Mouse (Mus musculus) neural tube, embryonic 11.5 days (tissue): Measurements from ENCODE around the gene 4931440F15Rik. TPM values are rescaled to one million over a fixed set of nuclear protein-coding genes. Genes with fewer than 3 reads are reported as not detected.

Experiments used
- ATAC-seq: fragments of 200-750 bp; cut with Nextera tagmentation; 2 replicates; pipeline ENCODE4 v1.8.0; 2017; ENCODE audit warnings: moderate number of reproducible peaks, mild to moderate bottlenecking, moderate TSS enrichment, moderate library complexity; ENCODE audit not compliant: insufficient read depth, low FRiP score, low TSS enrichment
- DNase-seq: peaks from one replicate; pipeline ENCODE4 v3.0.0-alpha.2; 2015; ENCODE audit warnings: low spot score
- H3K27ac ChIP-seq: fragments of 300-500 bp; sonication (generic); 2 replicates; pipeline ENCODE4 v1.5.1; 2014; ENCODE audit warnings: low read depth, mild to moderate bottlenecking, low read length
- H3K27me3 ChIP-seq: fragments of 300-500 bp; sonication (generic); 2 replicates; pipeline ENCODE4 v1.6.1; 2014; ENCODE audit warnings: mild to moderate bottlenecking, low read length, mixed read lengths; ENCODE audit not compliant: control insufficient read depth, insufficient read depth
- H3K36me3 ChIP-seq: fragments of 300-500 bp; sonication (generic); 2 replicates; pipeline ENCODE4 v1.6.1; 2014; ENCODE audit warnings: mild to moderate bottlenecking, low read length, moderate library complexity, mixed read lengths; ENCODE audit not compliant: control insufficient read depth, insufficient read depth
- H3K4me1 ChIP-seq: fragments of 300-500 bp; sonication (generic); 2 replicates; pipeline ENCODE4 v1.6.1; 2014; ENCODE audit warnings: low read length, mixed read lengths; ENCODE audit not compliant: control insufficient read depth, insufficient read depth
- H3K4me2 ChIP-seq: fragments of 300-500 bp; sonication (generic); 2 replicates; pipeline ENCODE4 v1.6.1; 2014; ENCODE audit warnings: low read depth, mild to moderate bottlenecking, moderate library complexity
- H3K4me3 ChIP-seq: fragments of 300-500 bp; sonication (generic); 2 replicates; pipeline ENCODE4 v1.5.1; 2014; ENCODE audit warnings: low read depth, low read length
- H3K9ac ChIP-seq: fragments of 300-500 bp; sonication (generic); 2 replicates; pipeline ENCODE4 v1.6.1; 2014; ENCODE audit warnings: mild to moderate bottlenecking, low read length
- H3K9me3 ChIP-seq: fragments of 300-500 bp; sonication (generic); 2 replicates; pipeline ENCODE4 v1.6.1; 2016; ENCODE audit warnings: low read length; ENCODE audit not compliant: control insufficient read depth
- WGBS: fragments of 180-500 bp; shearing (Covaris S2); extraction: QIAGEN DNeasy Blood & Tissue Kit; methylation state at CpG from one replicate; pipeline ENCODE4 v1.1.7; 2014; 5-methylcytosine and 5-hydroxymethylcytosine counted together
- polyA plus RNA-seq: library from polyadenylated mRNA; unstranded; fragments of >200 nt; fragmentation: Nextera tagmentation; extraction: Ambion mirVana; gene quantifications from 2 replicates; pipeline ENCODE4 v1.2.1, GENCODE M21; 2014

The 4931440F15Rik gene
- polyA plus RNA-seq, 1 experiment from 2014 or later = 0.19 TPM

DNA sequence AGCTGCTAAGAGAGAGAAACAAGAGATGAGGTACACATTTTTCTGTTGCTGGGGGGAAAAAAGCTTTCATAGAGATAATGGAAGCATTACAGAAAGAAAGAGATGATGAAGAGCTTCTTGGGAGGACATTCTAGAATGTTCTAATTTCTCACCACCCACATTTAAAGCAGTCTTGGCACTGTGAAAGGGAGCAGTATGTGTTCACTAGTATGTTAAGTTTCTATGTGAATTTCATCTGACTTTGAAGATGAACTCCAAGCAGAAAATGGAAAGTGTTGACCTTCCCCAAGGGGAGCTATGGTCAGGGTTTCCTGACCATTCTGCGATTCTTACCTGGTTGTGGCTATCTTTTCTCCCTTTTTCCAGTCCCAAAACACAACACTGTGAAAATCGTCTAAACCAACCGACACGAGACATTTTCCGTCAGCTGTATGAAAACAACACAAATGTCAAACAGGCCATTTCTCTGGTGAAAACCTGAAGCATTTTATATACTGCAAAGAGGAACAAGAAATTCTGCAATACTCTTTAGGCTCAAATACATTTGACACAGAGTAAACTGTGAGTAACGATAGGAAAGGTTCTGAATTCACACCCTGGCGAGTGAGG is 16.4 kb downstream of the 4931440F15Rik start:
- Histone ChIP-seq H3K9ac (no peak overlapping the region), H3K27me3 (no peaks in the 10 kb centered on the region), H3K36me3 (no peaks in the 10 kb centered on the region), H3K4me1 (no peaks in the 10 kb centered on the region), H3K4me3 (no peak overlapping the region), H3K9me3 (no peaks in the 10 kb centered on the region), H3K27ac (no peak overlapping the region), H3K4me2 (no peak overlapping the region)
- no peak for ATAC-seq
- WGBS = 91% methylated on average over 7 of the region's 7 CpGs
- no peak for DNase-seq

DNA sequence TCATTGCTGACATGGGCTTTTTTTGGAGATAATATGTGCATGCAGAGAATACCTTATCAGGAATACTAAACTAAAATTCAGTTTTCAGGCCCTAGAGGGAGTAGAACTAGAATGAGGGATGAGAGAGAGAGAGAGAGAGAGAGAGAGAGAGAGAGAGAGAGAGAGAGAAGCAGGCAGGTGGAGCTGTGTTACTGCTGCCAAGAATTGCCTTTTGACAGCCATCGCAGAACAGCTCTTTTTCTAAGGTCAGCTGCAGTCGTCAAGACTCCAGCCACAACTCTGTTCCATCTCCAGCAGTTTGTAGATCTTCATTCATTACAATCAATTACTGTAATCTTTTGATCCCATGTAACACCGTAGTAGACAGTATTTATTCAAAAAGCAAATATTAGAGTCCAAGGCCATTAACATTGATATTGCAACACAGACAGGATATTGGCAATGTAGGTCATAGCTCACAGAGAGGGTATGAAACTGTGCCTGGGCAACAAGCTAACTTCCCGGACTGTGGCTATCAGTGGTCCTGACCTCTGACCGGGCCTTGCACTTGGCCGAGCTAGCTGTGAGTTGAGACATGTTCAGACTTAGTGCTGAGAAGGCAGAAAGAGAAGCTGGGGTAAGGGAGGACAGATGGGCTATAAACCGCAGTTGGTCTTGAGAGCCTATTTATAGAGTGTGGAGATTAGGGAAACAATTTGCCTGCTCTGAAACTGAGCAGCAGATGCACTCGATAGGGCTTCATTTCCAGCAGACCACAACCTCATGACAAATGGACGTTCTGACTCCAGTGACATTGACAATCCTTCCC is 17.1 kb downstream of the 4931440F15Rik start:
- Histone ChIP-seq H3K9me3 (no peaks in the 10 kb centered on the region), H3K36me3 (no peaks in the 10 kb centered on the region), H3K4me2 (no peak overlapping the region), H3K27ac (no peak overlapping the region), H3K4me3 (no peak overlapping the region), H3K4me1 (no peaks in the 10 kb centered on the region), H3K27me3 (no peaks in the 10 kb centered on the region), H3K9ac (no peak overlapping the region)
- 65% methylated on average over 9 of the region's 9 CpGs for WGBS
- DNase-seq (no peak), ATAC-seq (no peak)

DNA sequence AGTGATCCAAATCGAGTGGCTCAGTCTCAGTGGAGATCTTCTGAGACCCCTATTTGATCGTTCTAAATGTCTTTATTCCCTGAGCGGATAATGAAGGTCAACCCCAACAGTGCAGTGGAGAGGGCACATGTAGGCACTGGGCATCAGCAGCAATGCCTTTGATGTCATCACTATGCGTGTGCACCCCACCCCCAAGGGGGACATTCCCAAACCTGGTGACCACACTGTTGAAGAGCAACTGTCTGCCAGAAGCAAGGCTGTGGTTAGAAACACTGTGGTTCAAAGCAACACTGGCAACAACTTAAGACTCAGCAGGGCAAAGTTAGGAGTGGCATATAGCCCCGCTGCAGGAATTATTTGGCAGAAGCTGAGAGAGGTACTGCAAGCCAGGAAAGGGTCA is 18.1 kb downstream of the 4931440F15Rik start:
- H3K27ac ChIP-seq = no peak overlapping the region
- ATAC-seq = no peak
- no peak overlapping the region for H3K4me2 ChIP-seq
- no peak overlapping the region for H3K4me3 ChIP-seq
- 89% methylated on average over 5 of the region's 5 CpGs for WGBS
- H3K9me3 ChIP-seq = no peaks in the 10 kb centered on the region
- H3K27me3 ChIP-seq = no peaks in the 10 kb centered on the region
- H3K9ac ChIP-seq = no peak overlapping the region
- no peaks in the 10 kb centered on the region for H3K36me3 ChIP-seq
- no peaks in the 10 kb centered on the region for H3K4me1 ChIP-seq
- no peak for DNase-seq

DNA sequence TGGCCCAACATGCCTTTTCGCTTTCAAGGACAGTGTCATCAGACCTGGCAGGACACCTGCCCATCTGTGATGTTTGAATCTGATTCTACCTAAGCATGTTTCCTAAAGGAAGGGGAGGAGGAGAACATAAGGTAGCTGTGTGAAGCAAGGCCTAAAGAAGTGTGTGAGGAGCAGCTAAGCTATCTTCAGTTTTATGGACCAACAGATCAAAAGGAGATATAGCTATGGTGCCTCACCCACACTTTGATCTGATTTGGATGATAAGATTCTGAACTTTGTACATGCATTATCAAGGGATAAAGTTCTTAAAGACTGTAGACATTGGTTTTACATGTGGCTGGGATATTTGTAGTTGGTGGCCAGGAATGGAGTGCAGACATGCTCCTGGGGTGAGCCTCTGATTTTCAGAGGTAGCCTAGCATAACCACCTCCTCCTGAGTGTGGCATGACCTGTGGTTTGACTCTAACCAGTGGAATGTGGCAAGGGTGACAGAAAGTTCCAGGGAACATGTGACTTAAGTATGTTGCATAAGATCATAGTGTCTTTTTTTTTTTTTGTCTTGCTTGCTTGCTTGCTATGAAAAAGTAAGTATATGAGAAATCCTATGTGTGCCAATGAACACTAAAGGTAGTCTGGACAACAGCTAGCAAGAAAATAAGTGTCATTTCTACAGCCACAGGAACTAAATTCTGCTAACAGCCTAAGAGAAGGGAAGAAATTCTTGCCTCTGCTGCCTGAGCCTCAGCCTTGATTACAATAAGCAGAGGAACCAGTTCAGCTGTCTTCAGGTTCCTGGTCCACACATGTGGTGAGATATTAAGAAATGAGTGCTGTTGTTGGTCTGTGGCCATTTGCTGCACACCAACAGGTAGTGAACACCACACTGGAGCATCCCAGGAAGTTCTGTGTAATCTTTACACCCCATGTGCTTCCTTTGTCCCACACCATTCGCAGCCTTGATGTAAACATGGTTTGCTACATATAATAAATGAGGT is 23.7 kb downstream of the 4931440F15Rik start:
- ATAC-seq = no peak
- Histone ChIP-seq H3K27me3 (no peaks in the 10 kb centered on the region), H3K9ac (no peak overlapping the region), H3K4me3 (no peak overlapping the region), H3K9me3 (no peaks in the 10 kb centered on the region), H3K36me3 (no peaks in the 10 kb centered on the region), H3K27ac (no peak overlapping the region), H3K4me1 (no peaks in the 10 kb centered on the region), H3K4me2 (no peak overlapping the region)
- WGBS = 80% methylated on average over 2 of the region's 2 CpGs
- no peak for DNase-seq

DNA sequence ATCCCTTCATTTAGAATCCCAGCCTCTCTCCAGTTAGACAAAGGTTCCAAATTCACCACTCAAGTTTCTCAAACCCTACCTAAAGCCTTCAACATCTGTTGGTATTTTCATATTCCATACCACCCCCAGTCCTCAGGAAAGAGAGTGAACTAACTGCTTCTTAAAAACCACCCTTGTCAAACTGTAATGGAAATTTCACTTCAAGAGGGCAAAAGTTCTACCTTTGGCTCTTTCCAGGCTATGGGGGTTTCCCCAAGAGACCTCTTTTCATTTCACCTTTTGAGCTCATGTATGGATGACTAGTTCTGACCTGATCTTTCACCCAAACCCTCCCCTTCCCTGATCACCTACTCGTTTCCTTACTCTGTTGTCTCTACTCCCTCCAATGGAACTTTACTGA is 25.6 kb downstream of the 4931440F15Rik start:
- Histone ChIP-seq H3K4me2 (no peak overlapping the region), H3K9ac (no peak overlapping the region), H3K4me1 (no peaks in the 10 kb centered on the region), H3K27me3 (no peaks in the 10 kb centered on the region), H3K27ac (no peak overlapping the region), H3K36me3 (no peaks in the 10 kb centered on the region), H3K4me3 (no peak overlapping the region), H3K9me3 (no peaks in the 10 kb centered on the region)
- ATAC-seq (no peak), DNase-seq (no peak)
- 75% methylated on average over 1 of the region's 1 CpGs for WGBS

DNA sequence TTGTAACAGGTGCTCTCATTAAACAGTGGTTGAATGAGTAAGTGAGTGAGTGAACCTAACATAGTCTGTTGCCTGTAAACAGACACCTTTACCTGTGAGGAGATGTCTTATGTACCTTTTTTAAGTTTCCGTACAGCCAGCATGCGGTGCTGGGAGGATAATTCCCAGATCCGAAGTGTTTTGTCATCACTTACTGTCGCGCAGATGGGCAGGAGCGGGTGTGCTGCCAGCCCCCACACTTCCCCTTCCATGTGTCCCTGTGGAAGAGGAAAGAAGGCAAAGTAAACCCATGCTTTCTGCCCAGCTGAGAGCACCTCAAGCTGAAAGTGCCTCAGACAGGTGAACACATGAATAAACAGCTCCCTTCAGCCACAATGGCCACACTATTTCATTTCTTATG is 30.4 kb downstream of the 4931440F15Rik start:
- ATAC-seq = no peak
- H3K4me1 ChIP-seq = no peaks in the 10 kb centered on the region
- no peaks in the 10 kb centered on the region for H3K27me3 ChIP-seq
- WGBS = 96% methylated on average over 6 of the region's 6 CpGs
- DNase-seq = no peak
- H3K36me3 ChIP-seq = no peaks in the 10 kb centered on the region
- no peak overlapping the region for H3K27ac ChIP-seq
- no peak overlapping the region for H3K4me3 ChIP-seq
- H3K4me2 ChIP-seq = no peak overlapping the region
- H3K9ac ChIP-seq = no peak overlapping the region
- H3K9me3 ChIP-seq = no peaks in the 10 kb centered on the region

DNA sequence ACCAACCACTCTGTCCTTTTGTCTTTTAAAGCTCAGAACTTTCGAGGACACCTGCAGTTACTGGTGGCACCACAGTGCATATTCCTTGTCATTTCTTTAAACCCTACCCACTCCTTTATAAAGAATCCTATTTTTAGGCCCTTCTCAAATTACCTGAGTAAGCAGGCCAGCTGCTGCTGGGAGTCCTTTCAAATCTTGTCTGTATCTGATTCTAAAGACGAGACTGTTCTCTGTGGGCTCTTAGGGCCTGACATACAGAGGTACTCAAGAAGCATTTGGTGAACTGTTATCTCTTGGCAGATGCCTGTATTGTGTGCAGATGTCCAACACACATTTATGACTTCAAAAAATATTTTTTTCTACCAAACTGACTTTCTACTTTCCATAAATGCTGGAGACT is 31.0 kb downstream of the 4931440F15Rik start:
- Histone ChIP-seq H3K27me3 (no peaks in the 10 kb centered on the region), H3K9ac (no peak overlapping the region), H3K4me3 (no peak overlapping the region), H3K4me2 (no peak overlapping the region), H3K36me3 (no peaks in the 10 kb centered on the region), H3K9me3 (no peaks in the 10 kb centered on the region), H3K4me1 (no peaks in the 10 kb centered on the region), H3K27ac (no peak overlapping the region)
- DNase-seq (no peak), ATAC-seq (no peak)
- 58% methylated on average over 2 of the region's 2 CpGs for WGBS

DNA sequence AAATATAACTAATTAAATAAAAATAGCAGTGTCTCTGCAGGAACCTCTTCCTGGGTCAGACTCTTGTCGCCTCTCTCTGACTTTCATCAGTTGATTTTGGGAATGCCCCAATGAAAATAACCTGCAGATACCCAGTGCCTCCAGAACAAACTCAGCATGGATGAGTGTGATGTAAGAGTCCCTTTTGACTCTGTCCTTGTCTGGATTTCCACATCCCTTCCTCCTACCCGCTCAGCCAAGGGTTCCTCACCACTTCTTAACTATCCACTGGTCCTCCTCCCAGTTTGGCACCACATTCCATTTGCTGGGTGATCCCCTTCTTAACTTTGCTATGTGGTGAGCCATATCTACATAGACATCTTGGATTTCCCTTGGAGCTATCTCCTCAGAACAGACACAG is 34.7 kb downstream of the 4931440F15Rik start:
- Histone ChIP-seq H3K36me3 (no peaks in the 10 kb centered on the region), H3K4me2 (no peak overlapping the region), H3K27ac (no peak overlapping the region), H3K9me3 (no peaks in the 10 kb centered on the region), H3K27me3 (no peaks in the 10 kb centered on the region), H3K9ac (no peak overlapping the region), H3K4me3 (no peak overlapping the region), H3K4me1 (no peaks in the 10 kb centered on the region)
- DNase-seq = no peak
- ATAC-seq = no peak
- 90% methylated on average over 2 of the region's 2 CpGs for WGBS
